Mouse (Mus musculus): Measurements from ENCODE around the gene Vti1a. TPM values are rescaled to one million over a fixed set of nuclear protein-coding genes. Genes with fewer than 3 reads are reported as not detected.

The Vti1a gene
- polyA plus RNA-seq, 1 experiment = 35.0 TPM

DNA sequence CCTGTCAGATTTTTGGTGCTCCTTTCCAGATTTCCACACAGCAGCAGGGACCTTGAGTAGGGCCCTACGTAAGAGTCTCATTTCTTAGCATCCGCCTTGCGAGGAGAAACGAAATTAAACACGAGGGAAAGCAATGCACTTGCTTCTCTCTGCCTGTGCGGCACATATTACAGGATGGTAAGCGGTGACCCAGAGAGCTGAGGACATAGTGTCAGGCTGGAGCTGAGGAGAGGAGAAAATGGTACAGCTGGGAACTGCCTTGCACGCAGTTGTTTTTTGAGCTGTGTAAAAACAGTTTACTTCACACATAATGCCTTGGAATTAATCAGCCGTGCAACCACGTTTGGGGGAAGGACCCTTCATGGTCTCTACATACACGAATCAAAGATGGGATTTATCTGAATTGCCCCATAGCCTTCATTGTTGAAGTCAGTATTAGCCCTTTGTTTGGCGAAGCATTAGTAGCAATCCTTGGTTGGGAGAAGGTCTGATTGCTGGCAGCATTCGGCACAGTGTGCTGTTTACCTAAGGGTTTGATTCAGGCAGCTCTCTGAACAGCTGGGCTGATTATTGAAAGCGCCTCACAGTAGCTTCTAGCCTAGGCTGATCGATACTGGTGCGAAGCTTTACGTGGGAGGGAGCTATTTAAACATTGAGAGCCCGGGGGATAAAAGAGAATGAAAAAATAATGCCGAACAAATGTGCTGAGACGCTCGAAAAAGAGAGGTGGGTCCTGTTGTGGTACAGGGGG, 153.4 kb downstream of the Vti1a start:
- H3K27ac ChIP-seq (ENCODE audit: insufficient read depth, low read length) = no peak overlapping the region
- DNase-seq = no peak
- no peak overlapping the region for H3K4me3 ChIP-seq (replicated peaks; ENCODE audit: insufficient read depth, low read depth, low read length)
- WGBS = 79% methylated on average over 21 of the region's 21 CpGs
- no peak for TF ChIP-seq CTCF (IDR thresholded peaks at IDR 0.05; ENCODE audit: borderline replicate concordance, insufficient read depth, low read depth, low read length)
- no peak for TF ChIP-seq POLR2A (IDR thresholded peaks at IDR 0.05; ENCODE audit: borderline replicate concordance, insufficient read depth, low read length)
- H3K4me1 ChIP-seq (ENCODE audit: control insufficient read depth, insufficient read depth, low read length) = peaks cover 5% of the 10 kb centered on the region
- H3K27me3 ChIP-seq (ENCODE audit: control insufficient read depth, insufficient read depth, low read length) = no peaks in the 10 kb centered on the region

DNA sequence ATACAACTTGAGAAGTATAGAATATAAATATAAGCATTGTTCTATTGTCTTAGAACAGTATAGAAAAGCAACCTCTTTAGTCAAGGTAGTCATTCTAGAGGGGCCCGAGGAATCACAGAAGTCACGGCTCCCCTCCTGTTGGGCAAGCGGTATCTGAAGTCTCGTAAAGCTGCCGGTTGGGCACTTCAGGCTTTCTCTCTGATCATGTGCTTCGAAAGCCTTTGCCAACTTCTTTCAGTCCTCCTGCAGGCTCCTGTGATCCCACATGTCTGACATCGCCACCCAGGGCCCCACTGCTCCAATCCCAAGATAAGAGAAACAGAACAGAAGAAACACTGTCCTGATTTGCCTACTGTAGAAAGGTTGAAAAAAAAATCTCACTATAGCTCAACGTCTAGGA, 156.5 kb downstream of the Vti1a start:
- no peak for DNase-seq
- TF ChIP-seq CTCF (IDR thresholded peaks at IDR 0.05; ENCODE audit: borderline replicate concordance, insufficient read depth, low read depth, low read length) (no peak), POLR2A (IDR thresholded peaks at IDR 0.05; ENCODE audit: borderline replicate concordance, insufficient read depth, low read length) (no peak)
- Histone ChIP-seq H3K27ac (ENCODE audit: insufficient read depth, low read length) (no peak overlapping the region), H3K27me3 (ENCODE audit: control insufficient read depth, insufficient read depth, low read length) (no peaks in the 10 kb centered on the region), H3K4me3 (replicated peaks; ENCODE audit: insufficient read depth, low read depth, low read length) (no peak overlapping the region), H3K4me1 (ENCODE audit: control insufficient read depth, insufficient read depth, low read length) (peaks cover 5% of the 10 kb centered on the region)
- 52% methylated on average over 8 of the region's 8 CpGs for WGBS

DNA sequence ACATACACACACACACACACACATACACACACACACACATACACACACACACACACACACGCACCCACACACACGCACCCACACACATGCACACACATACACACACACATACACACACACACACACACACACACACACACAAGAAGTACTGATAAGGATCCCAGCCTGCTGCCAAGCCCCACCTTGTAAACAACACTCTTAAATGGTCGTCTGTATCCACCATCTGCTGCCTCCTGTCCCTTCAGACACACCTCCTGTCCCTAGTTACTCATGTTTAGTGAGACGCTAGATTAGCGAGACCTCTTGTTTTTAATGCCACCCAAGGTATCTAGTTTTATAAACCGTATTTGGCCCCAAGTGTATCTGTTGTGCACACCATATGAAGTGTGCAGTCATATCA, 158.1 kb downstream of the Vti1a start:
- no peak overlapping the region for H3K27ac ChIP-seq (ENCODE audit: insufficient read depth, low read length)
- no peak for TF ChIP-seq POLR2A (IDR thresholded peaks at IDR 0.05; ENCODE audit: borderline replicate concordance, insufficient read depth, low read length)
- no peak for TF ChIP-seq CTCF (IDR thresholded peaks at IDR 0.05; ENCODE audit: borderline replicate concordance, insufficient read depth, low read depth, low read length)
- WGBS = 56% methylated on average over 6 of the region's 6 CpGs
- H3K4me3 ChIP-seq (replicated peaks; ENCODE audit: insufficient read depth, low read depth, low read length) = no peak overlapping the region
- H3K27me3 ChIP-seq (ENCODE audit: control insufficient read depth, insufficient read depth, low read length) = no peaks in the 10 kb centered on the region
- peaks cover 5% of the 10 kb centered on the region for H3K4me1 ChIP-seq (ENCODE audit: control insufficient read depth, insufficient read depth, low read length)
- no peak for DNase-seq

DNA sequence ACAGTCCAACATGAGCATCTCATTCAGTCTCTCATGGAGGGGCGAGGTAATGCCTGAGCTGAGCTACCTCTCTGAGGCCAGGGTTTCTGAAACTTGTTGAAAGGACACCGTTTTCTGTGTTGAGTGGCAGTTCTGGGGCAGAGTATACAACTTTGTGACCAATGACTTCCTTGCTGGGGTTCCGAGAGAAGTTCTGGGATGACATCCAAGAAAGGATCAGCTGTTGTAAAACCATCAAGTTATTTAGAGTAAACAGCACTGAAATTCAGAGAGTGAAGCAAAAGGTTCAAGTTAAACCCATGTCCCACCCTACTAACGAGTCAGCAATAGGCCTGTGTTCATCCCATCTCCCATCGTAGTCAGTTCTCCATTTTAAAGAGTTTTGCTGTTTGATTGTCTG, 164.4 kb downstream of the Vti1a start:
- TF ChIP-seq POLR2A (IDR thresholded peaks at IDR 0.05; ENCODE audit: borderline replicate concordance, insufficient read depth, low read length) (no peak), CTCF (IDR thresholded peaks at IDR 0.05; ENCODE audit: borderline replicate concordance, insufficient read depth, low read depth, low read length) (no peak)
- Histone ChIP-seq H3K4me1 (ENCODE audit: control insufficient read depth, insufficient read depth, low read length) (no peaks in the 10 kb centered on the region), H3K27me3 (ENCODE audit: control insufficient read depth, insufficient read depth, low read length) (no peaks in the 10 kb centered on the region), H3K27ac (ENCODE audit: insufficient read depth, low read length) (no peak overlapping the region), H3K4me3 (replicated peaks; ENCODE audit: insufficient read depth, low read depth, low read length) (no peak overlapping the region)
- peak in 1 of 2 experiments; percentile 12 for DNase-seq
- WGBS = 73% methylated on average over 5 of the region's 5 CpGs

DNA sequence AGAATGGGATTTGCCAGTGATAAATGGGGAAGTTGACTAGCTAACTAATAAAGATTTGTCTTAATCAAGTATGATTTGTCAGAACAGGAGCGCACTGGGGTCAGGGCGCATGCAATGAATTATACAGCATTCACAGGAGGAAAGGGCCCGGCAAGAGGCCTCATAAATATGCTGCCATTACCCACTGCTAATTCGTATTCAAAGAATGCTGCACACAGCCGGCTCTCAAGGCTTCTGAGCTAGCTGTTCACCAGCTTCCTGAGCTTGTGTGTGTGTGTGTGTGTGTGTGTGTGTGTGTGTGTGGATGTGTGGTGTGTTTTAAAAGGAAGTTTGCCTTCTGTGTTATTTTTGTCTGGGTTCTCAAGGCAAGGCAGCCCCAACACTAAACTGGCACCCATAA, 165.2 kb downstream of the Vti1a start:
- no peak for DNase-seq
- TF ChIP-seq POLR2A (IDR thresholded peaks at IDR 0.05; ENCODE audit: borderline replicate concordance, insufficient read depth, low read length) (no peak), CTCF (IDR thresholded peaks at IDR 0.05; ENCODE audit: borderline replicate concordance, insufficient read depth, low read depth, low read length) (no peak)
- H3K4me3 ChIP-seq (replicated peaks; ENCODE audit: insufficient read depth, low read depth, low read length) = no peak overlapping the region
- 63% methylated on average over 5 of the region's 5 CpGs for WGBS
- no peaks in the 10 kb centered on the region for H3K27me3 ChIP-seq (ENCODE audit: control insufficient read depth, insufficient read depth, low read length)
- no peak overlapping the region for H3K27ac ChIP-seq (ENCODE audit: insufficient read depth, low read length)
- H3K4me1 ChIP-seq (ENCODE audit: control insufficient read depth, insufficient read depth, low read length) = no peaks in the 10 kb centered on the region

DNA sequence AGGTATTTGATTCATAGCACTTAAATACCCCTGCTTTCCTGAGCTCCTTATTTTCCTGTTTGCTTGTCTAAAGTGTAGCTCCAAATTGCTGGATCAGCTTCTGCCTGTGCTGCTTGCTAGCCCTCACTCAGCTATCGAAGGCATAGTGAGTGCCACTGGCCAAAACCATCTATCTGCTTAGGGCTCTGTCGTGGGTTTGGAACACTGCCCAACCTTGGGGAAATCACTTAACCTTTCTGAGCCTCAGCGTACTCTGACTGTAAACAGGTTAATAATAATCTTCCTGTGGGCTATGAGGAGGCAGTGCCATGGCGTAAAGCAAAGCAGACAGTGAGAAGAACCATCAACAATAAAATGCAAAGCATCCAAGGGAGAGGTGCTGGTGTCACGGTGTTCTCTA, 167.4 kb downstream of the Vti1a start:
- WGBS = 53% methylated on average over 5 of the region's 5 CpGs
- DNase-seq = no peak
- H3K4me1 ChIP-seq (ENCODE audit: control insufficient read depth, insufficient read depth, low read length) = no peaks in the 10 kb centered on the region
- H3K27me3 ChIP-seq (ENCODE audit: control insufficient read depth, insufficient read depth, low read length) = no peaks in the 10 kb centered on the region
- no peak overlapping the region for H3K4me3 ChIP-seq (replicated peaks; ENCODE audit: insufficient read depth, low read depth, low read length)
- TF ChIP-seq CTCF (IDR thresholded peaks at IDR 0.05; ENCODE audit: borderline replicate concordance, insufficient read depth, low read depth, low read length) = no peak
- TF ChIP-seq POLR2A (IDR thresholded peaks at IDR 0.05; ENCODE audit: borderline replicate concordance, insufficient read depth, low read length) = no peak
- H3K27ac ChIP-seq (ENCODE audit: insufficient read depth, low read length) = no peak overlapping the region

DNA sequence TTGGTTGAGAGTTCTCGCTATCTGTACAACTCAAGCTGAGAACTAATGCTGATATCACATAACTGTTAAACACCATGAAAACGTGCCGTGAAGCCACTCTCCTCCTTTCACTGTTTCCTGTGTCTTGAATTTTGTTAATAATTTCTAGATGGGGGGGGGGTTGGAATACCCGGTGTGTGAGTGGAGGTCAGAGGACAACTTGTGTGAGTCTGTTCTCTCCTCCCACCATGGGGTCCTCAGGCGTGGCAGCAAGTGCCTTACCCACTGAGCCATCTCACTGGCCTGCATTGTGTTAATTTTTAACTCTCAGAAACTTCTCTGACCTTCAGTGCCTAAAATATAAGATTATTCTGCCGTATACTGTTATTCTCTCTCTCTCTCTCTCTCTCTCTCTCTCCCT, 168.5 kb downstream of the Vti1a start:
- H3K27ac ChIP-seq (ENCODE audit: insufficient read depth, low read length) = no peak overlapping the region
- DNase-seq = no peak
- H3K27me3 ChIP-seq (ENCODE audit: control insufficient read depth, insufficient read depth, low read length) = no peaks in the 10 kb centered on the region
- no peaks in the 10 kb centered on the region for H3K4me1 ChIP-seq (ENCODE audit: control insufficient read depth, insufficient read depth, low read length)
- TF ChIP-seq CTCF (IDR thresholded peaks at IDR 0.05; ENCODE audit: borderline replicate concordance, insufficient read depth, low read depth, low read length) = no peak
- TF ChIP-seq POLR2A (IDR thresholded peaks at IDR 0.05; ENCODE audit: borderline replicate concordance, insufficient read depth, low read length) = no peak
- WGBS = 68% methylated on average over 6 of the region's 6 CpGs
- H3K4me3 ChIP-seq (replicated peaks; ENCODE audit: insufficient read depth, low read depth, low read length) = no peak overlapping the region

DNA sequence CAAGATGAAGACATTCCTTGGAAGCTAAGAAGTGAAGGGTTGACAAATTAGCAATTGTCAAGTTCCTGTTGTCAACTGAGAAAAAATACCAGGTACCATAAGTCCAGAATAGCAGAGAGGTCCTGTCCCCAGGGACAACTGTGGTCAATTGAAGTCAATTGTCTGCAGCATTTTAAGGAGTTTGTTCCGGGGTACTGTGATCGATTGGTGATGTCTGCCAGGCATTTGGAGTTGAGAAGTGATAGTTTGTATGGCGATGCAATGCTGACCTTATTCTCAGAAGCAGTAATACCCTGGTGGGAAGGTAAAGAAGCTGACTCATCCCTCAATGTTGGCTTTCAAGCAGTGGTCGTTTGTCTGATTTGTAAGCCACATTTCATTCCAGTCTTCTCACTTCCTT, 170.4 kb downstream of the Vti1a start:
- TF ChIP-seq CTCF (IDR thresholded peaks at IDR 0.05; ENCODE audit: borderline replicate concordance, insufficient read depth, low read depth, low read length) (no peak), POLR2A (IDR thresholded peaks at IDR 0.05; ENCODE audit: borderline replicate concordance, insufficient read depth, low read length) (no peak)
- H3K27ac ChIP-seq (ENCODE audit: insufficient read depth, low read length) = no peak overlapping the region
- no peak overlapping the region for H3K4me3 ChIP-seq (replicated peaks; ENCODE audit: insufficient read depth, low read depth, low read length)
- no peaks in the 10 kb centered on the region for H3K4me1 ChIP-seq (ENCODE audit: control insufficient read depth, insufficient read depth, low read length)
- WGBS = 78% methylated on average over 4 of the region's 4 CpGs
- H3K27me3 ChIP-seq (ENCODE audit: control insufficient read depth, insufficient read depth, low read length) = no peaks in the 10 kb centered on the region
- no peak for DNase-seq
